Mouse (Mus musculus): ENCODE measurements at regions not wholly inside any gene's neighbourhood (a gene's known extent, or its start where the extent isn't known, plus 50 kb on each side); places are given as distances from the start of the nearest gene placed in this dataset.

GRCm38 (mm10) chrX:106985684-106986083 lies 65.3 kb downstream of the Lpar4 start:
- CTCF ChIA-PET, result no interaction called here
- POLR2A ChIA-PET, result no interaction called here

GRCm38 (mm10) chrX:106986794-106987193 lies 66.4 kb downstream of the Lpar4 start:
- CTCF ChIA-PET, result no interaction called here
- POLR2A ChIA-PET, result no interaction called here

- POLR2A ChIA-PET, result interaction anchor here in 1 of 4 experiments (0.6 kb wide), 2 partner anchors 19 to 216 kb away, joined by 3 to 5 read pairs; no protein-coding TSS in a partner anchor
Observed at GRCm38 (mm10) chrX:106987779-106988178, 67.4 kb downstream of the Lpar4 start.

GRCm38 (mm10) chrX:107004496-107004895 lies 83.8 kb upstream of the P2ry10 start:
- ChIA-PET CTCF (no interaction called here), POLR2A (no interaction called here)

More at GRCm38 (mm10) chrX:106987779-106988178, 67.4 kb downstream of the Lpar4 start:
- CTCF ChIA-PET, result interaction anchor here in 1 of 4 experiments (0.6 kb wide), 1 partner anchor 132 kb away, joined by 3 read pairs; no protein-coding TSS in a partner anchor

- CTCF ChIA-PET, result no interaction called here
- POLR2A ChIA-PET, result no interaction called here
Observed at GRCm38 (mm10) chrX:107008968-107009367, 79.3 kb upstream of the P2ry10 start.

- ChIA-PET POLR2A (no interaction called here), CTCF (no interaction called here)
Observed at GRCm38 (mm10) chrX:107012615-107013014, 75.7 kb upstream of the P2ry10 start.

- POLR2A ChIA-PET, result no interaction called here
Observed at GRCm38 (mm10) chrX:107015335-107015734, 73.0 kb upstream of the P2ry10 start.

GRCm38 (mm10) chrX:107031726-107032125 lies 56.6 kb upstream of the P2ry10 start:
- CTCF ChIA-PET, result no interaction called here
- POLR2A ChIA-PET, result no interaction called here

More at GRCm38 (mm10) chrX:107015335-107015734, 73.0 kb upstream of the P2ry10 start:
- CTCF ChIA-PET, result no interaction called here

- POLR2A ChIA-PET, result no interaction called here
Observed at GRCm38 (mm10) chrX:107038041-107038440, 50.3 kb upstream of the P2ry10 start.

More at GRCm38 (mm10) chrX:107038041-107038440, 50.3 kb upstream of the P2ry10 start:
- CTCF ChIA-PET, result no interaction called here
